Mouse (Mus musculus): ENCODE data around the gene Trim33.

DNA sequence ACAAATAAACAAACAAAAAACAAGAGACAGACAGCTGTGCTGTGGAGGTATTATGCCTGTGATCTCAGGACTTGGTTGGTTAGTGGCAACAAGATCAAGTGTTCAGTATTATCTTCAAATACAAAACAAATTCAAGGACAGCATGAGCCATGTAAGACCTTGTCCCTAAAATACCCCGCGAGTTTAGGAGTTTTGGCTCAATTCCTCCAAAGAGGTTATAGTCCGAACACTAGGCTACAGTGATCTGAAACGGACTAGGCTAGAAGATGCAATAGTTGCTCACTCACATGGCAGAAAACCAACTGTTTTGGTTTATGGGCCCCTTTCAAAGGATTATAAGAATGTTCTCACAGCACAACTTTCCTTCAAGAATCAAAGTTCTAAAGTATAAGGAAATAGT is 9.7 kb downstream of the Trim33 start:
- no peak for TF ChIP-seq TAL1 (IDR thresholded peaks at IDR 0.05; ENCODE audit: low read length)
- no peak for TF ChIP-seq GATA1 (IDR thresholded peaks at IDR 0.05; ENCODE audit: low read length)

Data from erythroblast, embryonic 14.5 days (primary cell).